Mouse (Mus musculus): ENCODE data around the gene Ptprh.
A peak's percentile ranks its signal among the peaks of the same experiment; 100 is the strongest.

Gene Ptprh

DNA sequence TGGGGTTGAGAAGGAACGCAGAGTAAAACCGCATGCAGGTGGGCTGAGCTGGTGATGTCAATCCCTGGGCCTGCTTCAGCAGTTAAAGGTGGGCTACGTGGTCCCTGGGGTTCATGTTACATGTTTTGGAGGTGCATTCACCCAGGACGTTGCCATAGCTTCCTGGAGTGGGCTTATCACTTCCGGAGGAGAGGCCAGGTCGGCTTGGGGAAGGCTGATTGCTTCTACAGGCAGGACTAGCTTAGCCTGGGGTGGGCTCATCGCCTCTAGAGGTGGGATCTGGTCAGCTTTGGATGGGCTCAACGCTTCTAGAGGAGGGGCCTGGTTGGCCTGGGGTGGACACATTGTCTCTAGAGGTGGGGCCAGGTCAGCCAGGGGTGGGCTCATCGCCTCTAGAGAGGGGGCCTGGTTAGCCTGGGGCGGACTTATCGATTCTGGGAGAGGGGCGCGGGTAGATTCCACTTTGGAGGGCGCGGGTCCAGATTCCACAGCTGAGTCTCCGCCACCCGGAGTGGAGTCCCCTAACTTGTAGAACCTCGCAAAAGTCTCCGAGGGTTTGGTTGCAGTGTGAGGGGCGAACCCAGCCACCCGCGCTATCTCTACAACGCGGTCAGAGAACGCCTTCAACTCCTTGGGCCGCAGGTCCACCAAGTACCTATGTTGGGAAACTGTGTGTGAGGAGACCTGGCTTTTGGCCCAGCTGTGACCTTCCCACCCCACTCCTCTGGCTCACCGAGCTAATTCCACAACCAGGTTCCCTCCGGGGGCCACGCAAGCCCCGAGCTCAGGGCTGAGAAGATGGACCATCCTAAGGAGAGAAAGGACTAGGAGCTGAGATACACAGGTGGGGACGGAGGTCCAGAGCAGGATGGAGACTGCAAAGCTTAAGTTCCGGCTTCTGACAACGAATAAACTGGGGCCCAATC lies 80.4 kb downstream of the Ptprh start:
- no peak for DNase-seq (ENCODE audit: low read depth)

DNA sequence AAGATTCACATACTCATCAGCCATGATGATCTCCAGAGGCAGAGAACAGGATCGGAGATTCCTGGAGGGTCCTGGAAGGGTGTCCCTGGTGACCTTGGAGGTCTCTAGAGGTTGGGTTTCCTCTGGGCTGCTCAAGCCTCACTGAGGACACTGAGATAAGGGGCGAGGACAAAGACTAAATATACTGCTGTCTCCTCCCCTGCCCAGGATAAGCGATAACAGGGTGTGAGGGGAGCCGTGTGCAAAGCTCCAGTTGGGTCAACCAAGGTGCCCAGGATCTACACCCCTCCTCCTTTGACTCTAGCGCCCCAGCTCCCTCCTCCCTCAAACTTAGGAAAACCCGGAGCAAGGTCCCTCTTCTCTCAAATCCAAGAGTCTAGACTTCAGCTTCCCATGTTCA lies 81.5 kb downstream of the Ptprh start:
- DNase-seq (ENCODE audit: low read depth): no peak

DNA sequence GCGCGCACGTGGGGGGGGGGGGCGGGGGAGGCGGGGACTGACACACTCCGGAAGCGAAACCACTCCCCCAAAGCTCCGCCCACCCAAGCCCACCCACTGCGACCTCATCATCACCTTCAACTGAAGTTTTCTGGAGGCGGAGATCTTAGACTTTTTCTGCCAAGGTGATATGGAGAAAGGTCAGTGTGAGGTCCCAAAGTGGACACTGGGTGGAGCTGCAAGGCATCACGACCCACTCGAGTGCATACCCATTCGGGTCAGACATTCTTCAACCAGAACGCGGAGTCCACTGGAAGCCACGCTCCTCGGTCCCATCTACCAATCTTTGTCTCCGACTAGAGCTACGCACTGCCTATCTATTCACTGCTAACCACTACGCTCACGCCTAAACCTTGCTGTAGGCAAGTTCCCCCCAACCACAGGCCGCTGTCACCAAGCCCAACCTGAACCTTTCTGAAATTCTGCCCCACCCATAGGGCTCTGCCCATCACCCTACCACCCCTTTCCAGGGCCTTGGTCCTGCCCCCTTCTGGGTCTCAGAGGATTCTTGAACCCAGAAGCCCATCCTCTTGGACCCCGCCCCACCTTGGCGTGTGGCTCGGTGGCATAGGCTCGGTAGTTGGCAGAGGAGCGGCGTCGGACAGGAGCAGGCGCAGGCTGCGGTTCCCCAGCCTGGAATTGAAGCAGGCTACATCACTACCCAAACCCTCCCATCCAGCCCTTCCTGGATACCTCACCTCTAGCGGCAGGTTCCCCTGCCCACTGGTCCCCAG lies 82.4 kb downstream of the Ptprh start:
- DNase-seq (ENCODE audit: low read depth): no peak

DNA sequence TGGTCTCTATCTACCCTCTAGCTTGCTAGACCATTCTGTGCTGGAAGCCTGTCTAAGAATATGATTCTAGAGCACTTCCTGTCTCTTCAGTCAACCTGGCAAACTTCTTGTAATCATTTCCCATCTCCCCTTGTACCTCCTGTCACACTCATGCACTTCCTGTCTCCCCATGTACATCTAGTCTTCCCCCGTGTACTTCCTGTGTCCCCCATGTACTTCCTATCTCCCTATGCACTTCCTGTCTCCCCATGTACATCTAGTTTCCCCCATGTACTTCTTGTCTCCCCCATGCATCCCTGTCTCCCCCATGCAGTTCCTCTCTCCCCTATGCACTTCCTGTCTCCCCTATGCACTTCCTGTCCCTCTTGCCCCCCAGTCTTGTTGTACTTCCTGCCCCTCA lies 85.4 kb downstream of the Ptprh start:
- DNase-seq (ENCODE audit: low read depth): peak; percentile 51

DNA sequence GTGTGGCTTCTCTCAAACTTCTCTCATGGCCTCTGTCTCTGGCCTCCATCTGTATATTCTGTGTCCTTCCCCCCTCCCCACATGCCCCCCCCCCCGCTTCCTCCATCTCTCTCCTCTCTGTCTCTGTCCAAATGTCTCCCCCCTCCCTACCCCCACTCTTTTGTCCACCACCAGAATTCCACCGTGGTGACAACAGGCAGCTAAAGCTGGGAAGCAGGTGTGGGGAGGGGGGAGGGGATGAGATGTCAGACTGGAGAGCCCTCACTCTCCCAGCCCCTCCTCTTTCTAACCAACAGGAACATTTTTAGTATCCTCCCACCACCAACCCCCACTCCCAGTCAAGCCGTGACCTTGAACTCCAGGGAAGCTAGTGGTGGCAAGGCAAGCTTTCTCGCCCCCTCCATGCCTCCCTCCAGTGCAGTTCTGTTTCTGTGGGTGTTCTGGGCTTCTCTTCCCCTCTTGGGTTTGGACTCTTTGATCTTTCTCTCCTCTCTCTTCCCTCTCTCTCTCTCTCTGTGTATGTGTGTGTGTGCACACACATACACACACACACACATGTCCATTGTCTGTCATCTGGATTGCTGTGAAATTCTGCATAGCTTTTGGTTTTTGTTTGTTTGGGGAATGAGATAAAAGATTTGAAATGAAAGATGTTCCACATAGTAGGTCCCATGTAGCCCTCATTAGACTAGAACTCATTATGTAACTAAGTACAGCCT lies 87.3 kb downstream of the Ptprh start, which contains the start of gene Tnnt1:
Gene Tnnt1 (minus strand): TSS at position 51 of the 719 bp plus-strand sequence.
- peak; percentile 1 for DNase-seq (ENCODE audit: low read depth)

DNA sequence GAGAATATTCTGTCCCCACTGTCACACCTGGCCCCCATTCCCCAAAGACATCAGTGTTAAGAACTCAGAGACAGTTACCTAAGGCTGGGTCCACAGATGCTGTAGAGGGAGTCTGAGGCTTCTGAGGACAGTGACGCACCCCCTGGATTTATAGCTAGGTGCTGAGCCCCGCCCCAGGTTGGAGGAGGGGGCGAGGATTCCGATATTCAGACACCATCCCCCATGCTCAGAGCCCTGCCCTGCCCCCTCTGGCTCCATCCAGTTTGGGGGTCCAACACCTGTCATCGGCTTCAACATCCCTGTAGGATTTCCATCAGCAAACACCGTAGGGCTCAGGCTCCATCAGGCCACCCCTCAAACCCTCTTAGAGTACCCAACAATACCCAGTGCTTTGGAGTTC lies 88.0 kb downstream of the Ptprh start:
- DNase-seq (ENCODE audit: low read depth): peak; percentile 2

DNA sequence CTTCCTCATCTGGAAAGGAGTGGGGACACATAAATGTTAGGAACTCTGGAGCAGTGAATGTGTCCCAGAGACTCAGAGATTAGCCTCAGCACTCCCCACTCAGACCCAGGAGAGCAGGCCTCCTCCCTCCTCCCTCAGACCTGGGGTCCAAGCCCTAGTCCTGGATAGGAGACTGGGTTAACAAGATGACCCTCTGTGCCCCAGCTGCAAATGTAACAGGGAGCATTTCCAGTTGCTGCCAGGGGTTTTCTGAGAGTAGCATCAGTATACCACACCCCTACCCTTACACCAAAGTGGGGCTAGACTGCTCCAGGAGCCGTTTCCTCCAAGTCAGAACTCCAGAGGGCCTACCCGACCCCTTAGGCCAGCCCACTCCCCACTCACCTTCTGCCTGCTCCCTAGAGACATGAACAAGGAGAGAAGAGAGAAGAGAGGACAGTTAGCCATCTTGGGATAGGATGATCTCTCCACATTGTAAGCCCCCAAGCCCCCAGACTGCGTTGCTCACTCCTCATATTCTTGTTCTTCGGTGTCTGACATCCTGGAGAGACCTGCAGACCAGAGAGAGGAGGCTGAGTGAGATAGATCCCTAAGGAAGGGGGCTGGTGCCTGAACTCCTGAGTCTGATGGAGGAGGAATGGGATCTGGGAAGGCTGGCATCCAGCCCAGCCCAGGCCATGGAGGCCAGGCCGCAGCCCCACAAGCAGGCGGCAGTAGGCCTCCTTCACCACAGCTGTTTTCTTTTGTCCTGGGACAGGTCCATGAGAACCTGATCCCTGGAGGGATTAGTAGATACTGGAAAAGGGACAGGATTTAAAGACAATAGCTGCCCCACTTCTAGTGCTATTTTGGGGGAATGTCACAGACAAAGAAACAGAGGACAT lies 89.8 kb downstream of the Ptprh start:
- DNase-seq (ENCODE audit: low read depth): no peak

DNA sequence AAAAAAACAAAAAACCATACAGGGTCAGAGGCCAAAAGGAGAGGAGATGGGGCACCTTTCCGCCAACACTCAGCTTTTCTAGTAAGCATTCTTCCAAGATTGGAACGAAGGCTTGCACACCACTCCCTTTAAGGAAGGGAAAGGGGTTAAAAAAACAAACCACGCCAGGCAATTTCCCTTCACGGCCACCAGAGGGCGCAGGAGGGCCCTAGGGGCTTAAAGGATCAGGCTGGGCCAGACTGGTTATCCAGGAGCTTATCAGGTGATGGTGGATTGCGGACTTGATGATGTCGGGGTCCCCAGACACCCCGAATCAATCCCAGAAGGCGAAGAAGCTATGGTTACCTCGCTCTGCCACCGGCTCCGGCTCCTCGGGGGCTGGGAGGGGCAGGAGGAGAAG lies 90.6 kb downstream of the Ptprh start:
- DNase-seq (ENCODE audit: low read depth): peak; percentile 81

DNA sequence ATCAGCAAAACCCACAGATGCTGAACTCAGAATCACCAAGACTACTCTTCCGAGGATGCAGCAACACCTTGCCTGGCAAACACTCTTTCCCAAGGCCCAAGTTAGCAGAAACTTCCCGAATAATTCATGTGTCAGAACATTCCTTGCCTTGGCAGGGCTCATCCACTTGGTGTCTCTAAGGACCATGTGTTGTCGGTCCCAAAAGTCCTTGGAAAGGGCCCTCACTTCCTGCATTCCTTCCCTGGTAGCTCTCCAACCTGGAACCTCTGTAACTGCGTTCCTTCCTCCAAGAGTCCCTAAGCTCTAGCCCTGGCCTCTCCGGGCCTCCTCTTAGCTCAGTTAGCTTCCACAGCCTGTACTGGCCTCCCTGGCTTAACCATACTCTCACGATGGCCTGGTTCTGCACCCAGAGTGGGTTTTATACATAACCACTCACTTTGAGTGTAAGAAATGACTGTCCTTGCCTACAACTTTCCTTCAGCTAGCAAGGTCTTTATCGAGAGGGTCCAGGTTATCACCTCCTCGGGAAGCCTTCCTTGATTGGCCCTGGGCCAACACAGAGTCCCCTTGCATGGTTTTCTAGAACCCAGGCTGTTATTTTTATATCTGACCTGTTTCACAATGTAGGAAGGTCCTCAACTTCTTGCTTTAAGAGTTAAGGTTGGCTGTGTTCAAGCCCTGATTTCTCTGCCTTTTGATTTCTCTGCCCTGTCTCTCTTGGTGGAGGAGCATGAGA lies 92.2 kb downstream of the Ptprh start:
- no peak for DNase-seq (ENCODE audit: low read depth)

DNA sequence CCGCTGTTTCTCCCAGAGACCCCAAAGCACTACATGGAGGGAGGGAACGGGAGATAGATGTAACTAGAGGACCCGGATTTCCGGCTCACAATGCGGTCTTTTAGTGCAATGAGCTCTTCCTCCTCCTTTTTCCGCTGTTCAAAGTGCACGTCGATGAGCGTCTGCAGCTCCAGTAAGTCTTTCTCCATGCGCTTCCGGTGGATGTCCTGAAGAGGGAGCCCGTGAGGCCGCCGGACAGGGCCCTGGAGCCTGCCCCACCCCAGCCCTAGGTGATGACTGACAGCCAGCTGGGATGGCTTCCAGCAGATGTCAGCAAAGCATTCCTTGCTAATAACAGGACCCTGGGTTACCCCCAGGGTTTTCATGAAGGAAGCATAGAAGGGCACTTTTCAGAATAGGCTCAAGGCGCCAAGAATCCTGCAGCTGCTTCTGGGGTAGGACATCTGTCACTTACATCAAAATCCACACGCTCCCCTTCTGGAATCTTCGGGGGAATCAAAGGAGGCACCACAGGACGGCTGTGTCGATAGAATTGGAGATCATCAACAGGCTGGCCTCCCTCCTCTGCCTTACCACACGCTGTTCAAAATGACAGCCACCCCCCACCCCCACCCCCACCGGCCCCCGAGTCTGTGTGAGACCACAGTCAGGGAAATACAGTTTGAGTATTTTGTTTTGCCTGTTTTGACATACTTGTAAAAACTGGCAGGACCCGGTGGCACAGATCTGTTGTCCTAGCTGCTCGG lies 93.8 kb downstream of the Ptprh start:
- DNase-seq (ENCODE audit: low read depth): peak; percentile 85

DNA sequence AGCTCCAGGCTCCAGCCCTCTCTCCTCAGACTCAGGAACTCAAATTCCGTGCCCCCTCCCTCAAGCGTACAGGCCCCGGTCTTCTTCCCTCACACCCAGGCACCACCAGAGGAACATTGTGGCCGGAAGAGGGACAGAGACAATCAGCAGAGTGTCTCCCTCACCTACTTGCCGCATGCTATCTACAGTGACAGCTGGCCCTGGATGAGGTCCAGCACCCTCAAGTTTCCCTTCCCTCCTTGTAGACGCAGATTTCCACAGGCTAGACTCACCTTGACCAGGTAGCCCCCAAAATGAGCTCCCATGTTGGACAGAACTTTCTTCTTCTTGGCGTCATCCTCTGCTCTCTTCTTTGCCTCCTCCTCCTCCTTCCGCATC lies 95.1 kb downstream of the Ptprh start:
- DNase-seq (ENCODE audit: low read depth): no peak

DNA sequence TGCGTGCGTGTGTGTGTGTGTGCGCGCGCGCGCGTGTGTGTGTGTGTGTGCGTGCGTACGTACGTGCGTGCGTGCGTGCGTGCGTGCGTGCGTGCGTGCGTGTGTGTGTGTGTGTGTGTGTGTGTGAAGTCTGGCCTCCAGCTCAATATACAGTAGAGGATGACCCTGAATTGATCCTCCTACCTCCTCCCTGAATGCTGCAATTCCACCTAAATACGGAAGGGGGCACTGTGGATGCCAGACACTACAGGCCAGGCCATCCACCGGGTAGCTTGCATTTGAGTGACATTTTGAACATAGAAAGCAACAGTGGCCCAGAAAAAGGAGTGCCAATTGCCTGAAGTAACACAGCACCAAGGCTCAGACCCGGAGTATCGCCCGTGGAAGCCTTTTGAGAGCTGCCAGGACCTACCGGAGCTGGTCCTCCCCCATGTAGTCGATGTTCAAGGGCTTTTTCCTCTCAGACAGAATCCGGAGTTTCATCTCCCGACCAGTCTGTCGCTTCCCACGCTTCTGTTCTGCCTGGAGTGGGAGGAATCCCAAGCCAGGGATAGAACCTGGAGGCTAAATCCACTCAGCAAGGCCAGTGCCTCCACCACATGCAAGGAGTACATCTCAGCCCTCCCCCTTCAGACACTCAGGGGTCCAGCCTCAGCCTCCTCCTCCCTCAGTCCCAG lies 95.6 kb downstream of the Ptprh start:
- DNase-seq (ENCODE audit: low read depth): peak; percentile 38

DNA sequence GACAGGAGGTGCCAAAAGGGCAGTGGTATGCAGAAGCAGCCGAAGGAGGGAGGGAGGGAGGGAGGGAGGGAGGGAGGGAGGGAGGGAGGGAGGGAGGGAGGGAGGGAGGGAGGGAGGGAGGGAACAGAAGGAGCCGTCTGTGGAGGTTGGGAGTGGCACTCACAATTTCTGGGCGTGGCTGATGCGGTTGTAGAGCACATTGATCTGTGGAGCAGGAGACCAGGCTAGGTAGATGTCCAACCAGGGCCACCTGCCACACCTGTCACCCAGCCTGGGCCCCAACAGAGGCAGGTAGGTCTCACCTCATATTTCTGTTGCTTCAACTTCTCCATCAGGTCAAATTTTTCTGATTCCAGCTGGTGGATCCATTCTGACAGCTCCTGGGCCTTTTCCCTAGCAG lies 96.6 kb downstream of the Ptprh start:
- no peak for DNase-seq (ENCODE audit: low read depth)

DNA sequence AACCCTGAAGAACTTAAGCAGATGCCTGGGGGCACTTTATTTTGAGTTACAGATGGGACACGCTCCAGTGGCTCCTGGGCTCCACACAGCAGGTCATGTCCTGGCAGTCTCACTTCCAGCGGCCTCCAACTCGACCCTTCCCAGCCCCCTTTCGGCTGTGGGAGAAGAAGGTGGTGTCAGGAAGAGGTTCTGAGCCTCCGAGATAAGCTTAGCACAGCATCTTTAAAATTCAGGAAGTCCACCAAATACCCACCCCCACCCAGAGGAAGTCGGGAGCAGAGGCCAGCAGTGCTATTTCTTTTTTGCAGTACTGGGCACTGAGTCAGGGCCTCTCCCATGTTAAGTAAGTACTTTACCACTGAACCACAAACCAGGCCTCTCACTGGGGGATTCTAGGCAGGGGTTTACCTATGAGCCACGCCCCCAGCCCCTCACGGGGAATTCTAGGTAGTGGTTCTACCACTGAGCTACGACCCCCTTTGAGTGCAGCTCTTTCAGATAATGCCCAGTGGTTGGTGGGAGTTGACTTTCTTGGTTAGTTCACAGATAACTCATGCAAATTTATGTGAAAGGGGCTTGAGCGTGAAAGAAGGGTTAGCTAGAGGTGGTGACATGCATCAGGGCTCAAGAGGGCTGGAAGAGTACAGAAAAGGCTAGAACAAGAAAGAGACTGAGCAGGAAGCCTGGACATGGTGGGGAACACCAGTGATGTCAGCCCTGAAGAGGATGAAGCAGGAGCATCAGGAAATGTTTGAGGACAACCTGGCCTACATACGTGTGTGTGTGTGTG lies 99.0 kb downstream of the Ptprh start:
- no peak for DNase-seq (ENCODE audit: low read depth)

DNA sequence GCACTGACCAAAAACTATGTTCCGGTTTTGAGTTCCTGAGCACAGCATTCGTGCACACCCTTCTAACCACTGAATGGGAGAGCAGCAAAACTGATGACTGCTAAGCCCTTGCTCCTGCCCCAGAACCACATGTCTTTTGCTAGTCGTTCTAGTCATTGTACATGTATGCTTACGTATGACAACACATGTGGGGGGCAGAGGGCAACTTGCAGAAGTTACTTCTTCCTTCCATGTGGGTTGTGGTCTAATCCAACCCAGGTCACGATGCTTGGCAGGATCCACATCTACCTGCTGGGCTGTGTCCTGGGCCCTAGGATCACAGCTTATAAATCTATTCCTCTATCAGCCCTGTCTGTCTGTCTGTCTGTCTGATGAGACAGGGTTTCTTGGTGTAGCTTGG lies 100.0 kb downstream of the Ptprh start:
- no peak for DNase-seq (ENCODE audit: low read depth)

DNA sequence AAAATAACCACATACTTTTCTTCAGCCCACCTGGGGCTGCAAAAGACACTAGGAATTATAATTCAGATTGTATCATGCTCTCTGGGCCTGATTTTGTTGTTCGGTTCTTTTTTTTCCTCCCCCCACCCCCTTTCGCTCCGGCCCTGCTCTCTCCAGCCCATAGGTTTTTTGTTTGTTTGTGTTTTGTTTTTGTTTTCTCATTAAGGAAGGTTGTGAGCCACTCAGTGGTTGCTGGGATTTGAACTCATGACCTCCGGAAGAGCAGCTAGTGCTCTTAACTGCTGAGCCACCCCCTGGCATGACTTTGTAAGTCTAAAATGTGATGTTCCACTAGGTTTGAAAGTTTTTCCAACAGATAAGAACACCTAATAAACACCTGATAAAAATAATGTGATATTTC lies 100.7 kb downstream of the Ptprh start:
- DNase-seq (ENCODE audit: low read depth): no peak

DNA sequence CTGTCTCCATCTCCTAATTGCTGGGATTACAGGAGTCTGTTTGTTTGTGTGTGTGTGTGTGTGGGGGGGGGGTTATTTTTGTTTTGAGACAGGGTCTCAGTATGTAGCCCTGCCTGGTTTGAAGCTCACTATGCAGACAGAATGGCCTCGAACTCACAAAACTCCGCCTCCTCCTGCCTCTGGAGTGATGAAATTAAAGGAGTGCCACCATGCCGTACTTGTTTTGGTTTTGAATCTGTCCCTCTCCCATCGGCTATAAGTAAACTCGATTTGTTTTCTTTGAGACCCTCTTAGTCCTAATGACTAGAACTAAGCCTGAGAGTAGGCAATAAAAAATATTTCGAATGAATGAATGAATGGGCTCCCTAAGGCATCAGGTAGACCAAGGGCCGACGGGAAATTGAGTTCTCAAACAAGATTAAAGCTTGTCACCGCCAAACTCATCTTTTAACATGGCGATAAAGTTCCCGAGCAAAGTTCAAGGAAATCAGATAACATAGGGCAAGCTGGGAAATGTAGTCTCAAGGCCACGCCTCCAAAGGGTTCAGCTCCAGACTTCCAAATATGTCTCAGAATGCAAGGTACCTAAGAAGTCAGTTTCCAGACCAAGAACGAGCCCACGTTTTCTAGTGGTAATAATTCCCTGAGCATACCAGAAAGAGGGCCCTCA lies 101.3 kb downstream of the Ptprh start:
- DNase-seq (ENCODE audit: low read depth): peak; percentile 26

All from naive thymus-derived CD4-positive, alpha-beta T cell, adult 2 months (primary cell).